Mouse (Mus musculus) adrenal gland (tissue): ENCODE results near the gene Ech1.

Experiments used
- intact Hi-C: fragments of 180-260 bp; cut with DNase I; formaldehyde crosslinking; loops from one replicate; pipeline ENCODE4 v1.15.1; 2025

The Ech1 gene

DNA sequence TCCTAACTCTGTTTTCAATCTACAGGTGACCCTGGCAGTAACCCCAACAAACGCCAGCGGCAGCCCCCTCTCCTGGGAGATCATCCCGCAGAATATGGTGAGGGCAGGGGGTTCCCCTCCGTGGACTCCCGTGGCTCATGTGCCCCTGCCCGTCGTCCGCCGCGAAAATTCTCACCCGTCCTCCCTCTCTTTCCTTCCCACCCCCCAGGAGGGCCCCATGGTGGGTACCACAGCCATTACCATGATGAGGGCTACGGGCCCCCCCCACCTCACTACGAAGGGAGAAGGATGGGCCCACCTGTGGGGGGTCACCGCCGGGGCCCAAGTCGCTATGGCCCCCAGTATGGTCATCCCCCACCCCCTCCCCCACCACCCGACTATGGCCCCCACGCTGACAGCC, 6.6 kb upstream of the Ech1 start:
- intact Hi-C loops: no loop called here

GRCm38 (mm10) chr7:28818861-28819452, 6.1 kb upstream of the Ech1 start:
- intact Hi-C loops: no loop called here

DNA sequence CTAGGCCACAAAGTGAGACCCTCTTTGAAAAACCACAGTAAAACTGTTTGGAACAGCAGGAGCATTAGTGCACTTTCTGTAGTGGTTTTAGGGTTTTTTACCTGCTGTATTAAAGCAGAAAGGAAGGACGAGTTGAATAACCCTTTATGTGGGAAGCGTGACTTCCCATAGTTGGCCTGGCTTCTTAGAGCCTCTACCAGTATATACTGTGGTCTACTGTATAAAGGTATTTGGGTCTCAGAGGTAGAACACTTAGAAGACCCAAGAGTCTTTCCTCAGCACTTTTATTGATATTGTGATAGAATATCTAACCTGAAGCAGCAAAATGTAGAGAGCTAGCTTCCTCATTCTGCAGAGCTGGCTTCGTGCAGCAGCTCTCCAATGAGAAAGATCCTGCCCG, 5.4 kb upstream of the Ech1 start:
- intact Hi-C loops: no loop called here

DNA sequence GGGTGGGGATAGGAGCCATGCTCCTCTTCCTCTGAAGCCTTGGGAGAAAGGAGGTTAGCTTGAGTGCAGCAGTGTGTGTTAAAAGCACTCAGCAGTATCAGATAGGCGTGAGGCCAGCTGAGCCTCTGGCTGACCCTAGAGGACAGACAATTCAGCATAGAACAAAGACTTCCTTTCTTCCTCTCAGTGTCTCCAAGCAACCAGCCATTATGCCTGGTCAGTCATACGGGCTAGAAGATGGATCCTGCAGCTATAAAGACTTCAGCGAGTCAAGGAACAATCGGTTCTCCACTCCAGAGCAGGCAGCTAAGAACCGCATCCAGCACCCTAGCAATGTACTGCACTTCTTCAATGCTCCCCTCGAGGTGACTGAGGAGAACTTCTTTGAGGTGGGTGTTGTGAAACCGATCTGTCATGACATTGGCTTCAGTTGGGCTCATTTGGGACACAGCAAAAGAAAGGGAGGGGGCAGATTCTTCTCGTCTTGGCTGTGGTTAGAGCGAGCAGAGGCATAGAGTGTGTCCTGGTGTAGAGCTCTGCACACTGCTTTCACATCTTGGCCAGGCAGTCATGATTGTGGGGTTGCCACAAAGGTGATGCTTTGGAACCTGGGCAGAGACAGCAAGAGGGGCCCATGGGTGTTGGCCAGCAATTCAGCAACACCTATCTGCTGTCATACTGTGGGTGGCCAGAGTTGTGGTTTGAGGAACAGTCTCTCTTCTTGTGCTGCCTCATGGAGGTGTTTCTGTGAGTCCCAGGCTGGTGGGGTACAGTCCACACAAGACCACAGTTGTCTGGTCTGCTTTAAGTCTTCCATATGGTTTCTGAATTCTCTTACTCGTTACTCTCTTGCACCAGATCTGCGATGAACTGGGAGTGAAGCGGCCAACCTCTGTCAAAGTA, 4.4 kb upstream of the Ech1 start:
- intact Hi-C loops: no loop called here

DNA sequence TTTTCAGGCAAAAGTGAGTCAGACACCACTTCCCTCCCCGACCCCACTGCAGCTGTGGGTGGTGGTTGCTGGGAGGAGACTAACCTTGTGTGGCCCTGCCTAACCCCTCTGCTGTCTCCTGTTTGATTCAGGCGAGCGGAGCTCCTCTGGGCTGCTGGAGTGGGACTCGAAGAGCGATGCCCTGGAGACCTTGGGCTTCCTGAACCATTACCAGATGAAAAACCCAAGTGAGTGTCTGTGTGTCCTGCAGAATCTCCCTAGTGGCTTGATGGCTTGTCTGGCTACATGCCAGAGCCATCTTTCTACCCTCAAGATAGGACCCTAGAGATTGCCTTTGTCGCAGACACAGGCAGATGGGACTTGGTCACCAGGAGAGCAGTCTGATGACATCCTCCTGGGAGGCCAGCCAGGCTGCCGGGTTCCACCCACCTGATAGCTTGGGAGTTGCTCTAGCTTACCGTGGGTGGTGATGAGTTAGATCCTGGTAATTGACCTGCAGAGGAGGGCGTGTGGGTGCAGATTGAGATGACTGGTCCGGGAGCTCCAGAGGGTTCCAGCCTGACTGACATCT, 3.7 kb upstream of the Ech1 start:
- intact Hi-C loops: no loop called here

- intact Hi-C loops: no loop called here
These were observed 2.5 kb upstream of the Ech1 start for GRCm38 (mm10) chr7:28822556-28822955.

DNA sequence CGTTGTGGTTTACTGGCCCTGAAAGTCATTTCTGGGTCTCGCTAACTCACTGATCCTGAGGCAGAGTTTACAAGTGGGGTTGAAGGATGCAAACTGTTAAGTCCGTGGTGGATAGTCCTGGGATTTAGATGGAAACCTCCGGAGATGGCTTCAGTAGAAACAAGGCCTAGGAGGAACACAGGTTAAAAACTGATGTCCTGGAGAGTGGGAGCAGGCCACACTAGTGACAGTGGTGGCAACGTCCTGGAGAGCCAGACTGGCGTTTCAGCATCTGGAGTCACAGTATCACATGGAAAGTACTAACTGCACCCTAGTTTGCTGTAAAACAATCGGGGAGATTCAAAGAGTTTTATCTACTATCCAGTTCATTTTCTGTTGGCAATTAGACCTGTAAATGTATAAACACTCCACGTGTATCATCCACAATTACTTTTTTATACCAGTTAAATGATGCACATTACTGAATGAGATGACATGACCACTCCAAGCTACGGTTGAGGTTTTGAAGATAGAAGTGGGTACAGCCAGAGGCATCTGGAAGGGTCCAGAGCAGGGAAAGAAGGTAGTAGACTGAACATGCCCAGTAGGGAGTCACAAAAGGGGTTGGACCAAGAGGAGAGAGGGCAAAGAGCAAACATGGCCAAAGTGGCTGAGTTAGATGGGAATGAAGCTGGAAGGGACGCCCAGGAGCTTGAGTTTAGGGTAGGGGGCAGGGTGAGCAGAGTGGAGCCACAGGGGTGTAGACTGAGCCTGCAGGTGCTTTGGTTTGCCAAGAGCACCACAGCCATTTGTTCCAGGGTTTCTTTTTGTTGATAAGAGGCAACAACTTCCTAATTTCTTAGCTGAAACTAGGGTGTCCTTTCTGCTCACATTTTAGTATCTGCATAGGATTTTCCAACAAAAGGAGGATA, 1.8 kb upstream of the Ech1 start:
- intact Hi-C loops: no loop called here

DNA sequence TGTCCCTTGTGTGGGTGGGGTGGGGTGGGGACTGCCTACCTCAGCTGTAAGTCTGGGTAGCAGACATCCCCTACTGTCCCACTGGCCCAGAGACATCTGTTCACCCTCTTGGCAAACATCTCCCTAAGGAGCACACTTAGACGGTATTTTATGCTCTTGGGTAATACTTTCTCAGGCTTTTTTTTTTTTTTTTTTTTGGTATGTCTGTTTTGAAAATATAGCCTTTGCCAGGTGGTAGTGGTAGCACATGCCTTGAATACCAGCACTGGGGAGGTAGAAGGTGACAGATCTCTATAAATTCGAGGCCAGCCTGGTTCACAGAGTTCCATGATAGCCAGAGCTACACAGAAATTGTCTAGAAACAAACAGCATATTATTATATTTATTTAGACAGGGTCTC, 1.1 kb upstream of the Ech1 start:
- intact Hi-C loops: no loop called here

- intact Hi-C loops: no loop called here
These were observed 827 bp downstream of the Ech1 start for GRCm38 (mm10) chr7:28825686-28826401.

- intact Hi-C loops: no loop called here
These were observed 1.4 kb downstream of the Ech1 start for GRCm38 (mm10) chr7:28826402-28826772.

- intact Hi-C loops: no loop called here
These were observed 2.3 kb downstream of the Ech1 start for GRCm38 (mm10) chr7:28827338-28827737.

DNA sequence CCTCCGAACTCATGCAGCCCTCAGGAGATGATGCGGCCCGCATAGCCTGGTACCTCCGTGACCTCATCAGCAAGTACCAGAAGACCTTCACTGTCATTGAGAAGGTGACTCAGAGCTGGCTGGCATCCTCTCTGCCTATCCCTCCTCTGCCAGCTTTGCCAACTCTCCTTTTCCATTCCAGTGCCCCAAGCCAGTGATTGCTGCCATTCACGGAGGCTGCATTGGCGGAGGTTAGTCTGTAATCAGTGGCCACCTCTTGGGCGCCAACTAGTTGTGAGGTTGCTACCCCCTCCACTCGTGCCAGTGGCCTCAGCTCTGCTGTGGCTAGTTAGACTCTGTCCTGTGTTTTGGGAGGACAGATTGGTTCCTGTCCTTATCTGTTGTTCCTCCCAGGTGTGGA, 4.8 kb downstream of the Ech1 start:
- intact Hi-C loops: loop anchor here (5.0 kb wide), 1 partner anchor 42 kb away; no protein-coding TSS in a partner anchor

GRCm38 (mm10) chr7:28830981-28831380, 6.0 kb downstream of the Ech1 start:
- intact Hi-C loops: loop anchor here (5.0 kb wide), 1 partner anchor 41 kb away; no protein-coding TSS in a partner anchor

GRCm38 (mm10) chr7:28831411-28832125, 6.6 kb downstream of the Ech1 start:
- intact Hi-C loops: loop anchor here (5.0 kb wide), 1 partner anchor 41 kb away; no protein-coding TSS in a partner anchor

GRCm38 (mm10) chr7:28832137-28832536, 7.1 kb downstream of the Ech1 start:
- intact Hi-C loops: loop anchor here (5.0 kb wide), 1 partner anchor 40 kb away; no protein-coding TSS in a partner anchor

GRCm38 (mm10) chr7:28833723-28834347, 8.8 kb downstream of the Ech1 start, which contains the start of gene Lgals4:
Gene Lgals4 (plus strand): TSS chr7:28833854.
- intact Hi-C loops: loop anchor here (5.0 kb wide), 1 partner anchor 38 kb away; no protein-coding TSS in a partner anchor

DNA sequence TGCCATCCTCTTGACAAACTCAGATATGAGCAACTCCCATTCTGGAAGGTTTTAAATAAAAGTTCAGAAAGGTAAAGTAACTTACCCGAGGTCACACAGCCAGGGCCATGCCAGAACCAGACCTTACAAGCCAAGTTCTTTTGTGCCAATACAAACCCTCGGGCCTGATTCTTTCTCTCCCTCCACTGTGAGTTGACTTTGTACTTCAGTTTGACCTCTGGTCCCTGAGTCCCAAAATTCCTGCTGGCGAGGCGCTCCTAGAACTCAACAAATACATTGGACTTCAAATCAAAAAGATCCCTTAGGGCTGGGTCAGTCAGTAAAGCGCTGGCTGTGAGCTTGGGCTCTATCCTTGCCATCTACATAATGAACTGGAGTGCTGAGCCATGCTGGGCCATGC, 11.9 kb downstream of the Ech1 start:
- intact Hi-C loops: no loop called here

DNA sequence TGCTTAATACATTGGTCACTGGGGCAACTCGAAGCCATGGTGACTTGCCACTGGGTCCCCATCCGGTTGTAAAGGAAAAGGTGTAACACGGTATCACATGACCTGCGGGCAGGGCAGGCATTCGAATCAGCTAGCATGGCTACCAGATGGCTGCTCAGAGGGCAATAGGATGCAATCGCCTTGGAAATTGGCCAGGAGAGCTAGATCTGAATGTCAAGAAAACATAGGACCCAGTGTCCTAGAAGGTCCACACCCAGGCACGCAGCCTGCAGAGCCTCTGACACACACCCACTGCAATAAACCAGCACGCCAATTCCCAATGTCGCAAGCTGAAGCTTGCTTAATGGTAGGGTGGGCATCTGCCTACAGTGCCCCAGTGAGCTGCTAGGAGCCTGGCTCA, 13.3 kb downstream of the Ech1 start:
- intact Hi-C loops: no loop called here

DNA sequence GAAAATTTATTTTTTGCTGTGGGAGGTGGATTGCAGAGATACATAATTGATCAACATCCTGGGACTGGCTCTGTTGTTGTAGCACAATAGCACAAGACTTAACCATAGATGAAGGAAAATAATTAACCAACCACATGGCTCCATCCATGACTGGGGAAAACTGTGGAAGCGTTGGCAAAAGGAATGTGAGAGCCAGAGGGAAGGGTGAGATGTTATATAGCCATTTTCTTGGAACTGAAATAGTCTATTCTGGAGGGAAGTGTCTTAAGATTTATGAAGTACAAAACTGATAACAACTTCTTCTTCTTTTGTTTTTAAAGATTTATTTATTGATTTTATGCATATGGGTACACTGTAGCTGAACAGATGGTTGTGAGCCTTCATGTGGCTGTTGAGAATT, 22.3 kb downstream of the Ech1 start:
- intact Hi-C loops: no loop called here
